Mouse (Mus musculus) heart, adult 2 months (tissue): ENCODE measurements around the gene Ccsap.

Experiments
- CTCF ChIP-seq: fragments of 200-600 bp; IDR thresholded peaks from 2 replicates; pipeline ENCODE4 v1.8.1; 2022; ENCODE audit warnings: antibody characterized with exemption, mild to moderate bottlenecking, moderate library complexity
- EP300 ChIP-seq: fragments of 200-500 bp; IDR thresholded peaks from 2 replicates; pipeline ENCODE4 v1.6.1; 2011; ENCODE audit warnings: low read depth, low read length, control low read depth; ENCODE audit not compliant: insufficient read depth

DNA sequence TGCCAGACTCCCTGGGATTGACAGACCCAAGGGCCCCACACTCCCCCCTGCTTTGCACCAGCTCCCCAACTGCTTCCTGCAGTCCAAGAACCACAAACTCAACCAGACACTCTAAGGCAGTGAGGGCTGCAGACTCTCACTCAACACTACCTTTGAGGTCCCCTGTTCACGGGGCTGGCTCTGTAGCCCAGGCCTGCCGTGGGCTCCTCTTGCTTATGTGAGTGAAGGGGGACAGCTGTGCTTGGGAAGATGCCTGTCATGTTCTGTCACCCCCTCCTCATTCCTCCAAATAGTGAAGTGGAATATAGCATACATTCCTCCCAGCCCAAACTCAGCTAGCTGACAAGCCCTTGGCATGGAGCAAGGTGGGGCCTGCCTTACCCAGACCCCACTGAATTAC is 22.4 kb upstream of the Ccsap start:
- no peak for TF ChIP-seq EP300
- no peak for TF ChIP-seq CTCF
